Comparison of ENCODE assay signal across 21 mouse cellular contexts in genomic region chr16:8700586-8700985, GRCm38 (mm10). TPM values are rescaled to one million over a fixed set of nuclear protein-coding genes. Genes with fewer than 3 reads are reported as not detected.
DNase-seq lines count a peak whose midpoint lies in the region; ATAC-seq and TF ChIP-seq lines count a peak whose summit lies in the region.
"Had no signal": no experiment of that assay in that cellular context is flagged by ENCODE, and none has a peak within 500 bp of the region (broad histone marks: within the 10 kb centered on the region; RNA-seq: fewer than 3 reads in every experiment).

No protein-coding gene starts in this region.

- 87% methylated on average over 3 of the region's 3 CpGs for WGBS in embryonic facial prominence, embryonic 14.5 days
- WGBS in embryonic facial prominence, embryonic 10.5 days, result 97% methylated on average over 3 of the region's 3 CpGs
- WGBS in lung, embryonic 14.5 days, result 71% methylated on average over 3 of the region's 3 CpGs
- WGBS in stomach, postnatal 0 days, result 80% methylated on average over 3 of the region's 3 CpGs

- DNase-seq in embryonic facial prominence, embryonic 14.5 days (ENCODE audit: low spot score), result peak; percentile 22
- DNase-seq in embryonic facial prominence, embryonic 10.5 days (ENCODE audit: low spot score), result no peak
- peak; percentile 65 for DNase-seq in lung, embryonic 14.5 days
- DNase-seq in lung, postnatal 36 days, result no peak
- DNase-seq in brain, embryonic 14.5 days (ENCODE audit: low read depth), result peak; percentile 16
- peak; percentile 87 to 90 for DNase-seq in kidney, postnatal 25 days
- no peak for DNase-seq in stomach, postnatal 0 days (ENCODE audit: low spot score)
- DNase-seq in frontal cortex, postnatal 36 days (ENCODE audit: low spot score in 2 of 2), result no peak
- DNase-seq: adrenal gland, postnatal 10 days; B cell, adult 2 months; gastrocnemius, postnatal 36 days; lung, postnatal 10 days; thymus, postnatal 4 days had no signal

- TF ChIP-seq CTCF in lung, embryonic 14.5 days (IDR thresholded peaks at IDR 0.05; ENCODE audit: low read depth), result no peak
- TF ChIP-seq CTCF in brain, embryonic 14.5 days (IDR thresholded peaks at IDR 0.05; ENCODE audit: borderline replicate concordance, extremely low read depth, insufficient read depth, insufficient read length), result no peak
- TF ChIP-seq CTCF in stomach, postnatal 0 days (IDR thresholded peaks at IDR 0.05; ENCODE audit: low read depth), result no peak

- H3K9ac ChIP-seq in embryonic facial prominence, embryonic 14.5 days (ENCODE audit: low read depth, low read length), result no peak overlapping the region
- H3K9ac ChIP-seq in lung, embryonic 14.5 days, result no peak overlapping the region
- H3K9ac ChIP-seq in stomach, postnatal 0 days (ENCODE audit: low read length), result no peak overlapping the region
- H3K9ac ChIP-seq: embryonic facial prominence, embryonic 12.5 days; heart, embryonic 13.5 days had no signal

- H3K36me3 ChIP-seq in embryonic facial prominence, embryonic 14.5 days (ENCODE audit: control insufficient read depth, insufficient read depth, low read length), result peaks cover 97% of the 10 kb centered on the region
- peaks cover 99% of the 10 kb centered on the region for H3K36me3 ChIP-seq in embryonic facial prominence, embryonic 10.5 days (replicated peaks)
- peaks cover 97% of the 10 kb centered on the region for H3K36me3 ChIP-seq in lung, embryonic 14.5 days (ENCODE audit: insufficient read depth)
- peaks cover 53% of the 10 kb centered on the region for H3K36me3 ChIP-seq in stomach, postnatal 0 days (ENCODE audit: control insufficient read depth, insufficient read depth, low read length)

- no peak overlapping the region for H3K4me2 ChIP-seq in embryonic facial prominence, embryonic 14.5 days (ENCODE audit: low read depth, low read length)
- no peak overlapping the region for H3K4me2 ChIP-seq in lung, embryonic 14.5 days
- no peak overlapping the region for H3K4me2 ChIP-seq in stomach, postnatal 0 days (replicated peaks; ENCODE audit: low read depth)
- H3K4me2 ChIP-seq: embryonic facial prominence, embryonic 12.5 days; heart, embryonic 13.5 days had no signal

- no peaks in the 10 kb centered on the region for H3K27me3 ChIP-seq in embryonic facial prominence, embryonic 14.5 days (replicated peaks; ENCODE audit: control insufficient read depth, insufficient read depth, low read length)
- H3K27me3 ChIP-seq in embryonic facial prominence, embryonic 10.5 days (replicated peaks; ENCODE audit: low read depth, poor library complexity, severe bottlenecking), result no peaks in the 10 kb centered on the region
- H3K27me3 ChIP-seq in lung, embryonic 14.5 days (ENCODE audit: insufficient read depth, low read length), result no peaks in the 10 kb centered on the region
- no peaks in the 10 kb centered on the region for H3K27me3 ChIP-seq in stomach, postnatal 0 days (ENCODE audit: control insufficient read depth, insufficient read depth, low read length)
- H3K27me3 ChIP-seq: embryonic facial prominence, embryonic 12.5 days; heart, embryonic 13.5 days had no signal

- no peaks in the 10 kb centered on the region for H3K9me3 ChIP-seq in embryonic facial prominence, embryonic 14.5 days (ENCODE audit: control insufficient read depth, low read length)
- H3K9me3 ChIP-seq in embryonic facial prominence, embryonic 10.5 days, result no peaks in the 10 kb centered on the region
- no peaks in the 10 kb centered on the region for H3K9me3 ChIP-seq in lung, embryonic 14.5 days (ENCODE audit: low read depth, low read length)
- H3K9me3 ChIP-seq in stomach, postnatal 0 days (ENCODE audit: control insufficient read depth, low read length), result no peaks in the 10 kb centered on the region
- H3K9me3 ChIP-seq: embryonic facial prominence, embryonic 12.5 days; heart, embryonic 13.5 days had no signal

- no peak overlapping the region for H3K4me3 ChIP-seq in embryonic facial prominence, embryonic 14.5 days (ENCODE audit: low read depth, low read length)
- no peak overlapping the region for H3K4me3 ChIP-seq in embryonic facial prominence, embryonic 10.5 days
- no peak overlapping the region for H3K4me3 ChIP-seq in lung, embryonic 14.5 days (ENCODE audit: low read depth, low read length)
- H3K4me3 ChIP-seq in stomach, postnatal 0 days (ENCODE audit: low read depth, low read length), result no peak overlapping the region
- H3K4me3 ChIP-seq: embryonic facial prominence, embryonic 12.5 days; heart, embryonic 13.5 days; left cerebral cortex, adult 2 months; myocyte had no signal

- no peak for TF ChIP-seq EP300 in stomach, postnatal 0 days (optimal IDR thresholded peaks at IDR 0.05)

- no peaks in the 10 kb centered on the region for H3K4me1 ChIP-seq in embryonic facial prominence, embryonic 14.5 days (ENCODE audit: control insufficient read depth, insufficient read depth, low read length)
- no peaks in the 10 kb centered on the region for H3K4me1 ChIP-seq in embryonic facial prominence, embryonic 10.5 days
- no peaks in the 10 kb centered on the region for H3K4me1 ChIP-seq in lung, embryonic 14.5 days (ENCODE audit: insufficient read depth)
- H3K4me1 ChIP-seq in stomach, postnatal 0 days (replicated peaks; ENCODE audit: control insufficient read depth, insufficient read depth), result no peaks in the 10 kb centered on the region
- H3K4me1 ChIP-seq: embryonic facial prominence, embryonic 12.5 days; heart, embryonic 13.5 days had no signal

- H3K27ac ChIP-seq in embryonic facial prominence, embryonic 14.5 days (replicated peaks; ENCODE audit: low read depth, low read length), result no peak overlapping the region
- no peak overlapping the region for H3K27ac ChIP-seq in embryonic facial prominence, embryonic 10.5 days (replicated peaks)
- no peak overlapping the region for H3K27ac ChIP-seq in lung, embryonic 14.5 days (ENCODE audit: low read depth)
- no peak overlapping the region for H3K27ac ChIP-seq in stomach, postnatal 0 days (replicated peaks)
- H3K27ac ChIP-seq: embryonic facial prominence, embryonic 12.5 days; heart, embryonic 13.5 days; left cerebral cortex, adult 2 months had no signal

- TF ChIP-seq POLR2A in brain, embryonic 14.5 days (IDR thresholded peaks at IDR 0.05; ENCODE audit: borderline replicate concordance, extremely low read depth, insufficient read depth, insufficient read length, poor library complexity, severe bottlenecking), result no peak

- ATAC-seq in embryonic facial prominence, embryonic 14.5 days (ENCODE audit: low read depth), result no peak
- no peak for ATAC-seq in lung, embryonic 14.5 days (ENCODE audit: insufficient read depth)
- no peak for ATAC-seq in stomach, postnatal 0 days (ENCODE audit: low FRiP score, low TSS enrichment)
- ATAC-seq: inflammation-experienced regulatory T-cells, adult 6 months had no signal

RNA-seq across cellular contexts. Expression of gene Gm5767, which starts 20.0 kb away (rescaled TPM):
- polyA plus RNA-seq in embryonic facial prominence, embryonic 14.5 days (2014; fragmentation: Nextera tagmentation; extraction: Ambion mirVana), result not detected in 2 replicates
- polyA plus RNA-seq in embryonic facial prominence, embryonic 10.5 days (2016; fragmentation: Nextera tagmentation; extraction: Ambion mirVana), result not detected in 2 replicates
- not detected in 2 replicates for polyA plus RNA-seq in lung, embryonic 14.5 days (2014; fragmentation: Nextera tagmentation; extraction: Ambion mirVana)
- polyA plus RNA-seq in brain, embryonic 14.5 days (2012; rRNA removed), result not detected in 2 replicates
- polyA plus RNA-seq in stomach, postnatal 0 days (2015; fragmentation: Nextera tagmentation; extraction: Ambion mirVana), result not detected in 2 replicates
- polyA plus RNA-seq: embryonic facial prominence, embryonic 12.5 days; frontal cortex, adult 2 months; heart, embryonic 13.5 days; inflammation-experienced regulatory T-cells, adult 6 months; spleen, adult 2 months; stomach, embryonic 16.5 days had no signal

RNA-seq across cellular contexts. Expression of gene Carhsp1, which starts 28.6 kb away (rescaled TPM):
- 29.2 and 32.1 TPM in 2 replicates for polyA plus RNA-seq in embryonic facial prominence, embryonic 14.5 days (2014; fragmentation: Nextera tagmentation; extraction: Ambion mirVana)
- polyA plus RNA-seq in embryonic facial prominence, embryonic 10.5 days (2016; fragmentation: Nextera tagmentation; extraction: Ambion mirVana), result 168 and 176 TPM in 2 replicates
- 27.6 and 27.7 TPM in 2 replicates for polyA plus RNA-seq in lung, embryonic 14.5 days (2014; fragmentation: Nextera tagmentation; extraction: Ambion mirVana)
- 138 and 149 TPM in 2 replicates for polyA plus RNA-seq in brain, embryonic 14.5 days (2012; rRNA removed)
- 53.1 and 53.8 TPM in 2 replicates for polyA plus RNA-seq in stomach, postnatal 0 days (2015; fragmentation: Nextera tagmentation; extraction: Ambion mirVana)

Comparison
In these comparisons a context has a peak if more than half of its experiments do, and no peak if none do; other contexts are left out.
1. DNase-seq: peak in embryonic facial prominence, embryonic 14.5 days (single experiment), lung, embryonic 14.5 days (single experiment), brain, embryonic 14.5 days (single experiment) and kidney, postnatal 25 days (2 of 2); none in embryonic facial prominence, embryonic 10.5 days (single experiment), lung, postnatal 36 days (single experiment), stomach, postnatal 0 days (single experiment) and frontal cortex, postnatal 36 days (0 of 2).